Mouse (Mus musculus) retina, embryonic 14.5 days (tissue): Measurements from ENCODE around the gene Lingo1.
A peak's percentile ranks its signal among the peaks of the same experiment; 100 is the strongest.

Experiments
- DNase-seq: peaks from one replicate; pipeline ENCODE4 v3.0.0-alpha.2; 2015; ENCODE audit warnings: low spot score

The Lingo1 gene

DNA sequence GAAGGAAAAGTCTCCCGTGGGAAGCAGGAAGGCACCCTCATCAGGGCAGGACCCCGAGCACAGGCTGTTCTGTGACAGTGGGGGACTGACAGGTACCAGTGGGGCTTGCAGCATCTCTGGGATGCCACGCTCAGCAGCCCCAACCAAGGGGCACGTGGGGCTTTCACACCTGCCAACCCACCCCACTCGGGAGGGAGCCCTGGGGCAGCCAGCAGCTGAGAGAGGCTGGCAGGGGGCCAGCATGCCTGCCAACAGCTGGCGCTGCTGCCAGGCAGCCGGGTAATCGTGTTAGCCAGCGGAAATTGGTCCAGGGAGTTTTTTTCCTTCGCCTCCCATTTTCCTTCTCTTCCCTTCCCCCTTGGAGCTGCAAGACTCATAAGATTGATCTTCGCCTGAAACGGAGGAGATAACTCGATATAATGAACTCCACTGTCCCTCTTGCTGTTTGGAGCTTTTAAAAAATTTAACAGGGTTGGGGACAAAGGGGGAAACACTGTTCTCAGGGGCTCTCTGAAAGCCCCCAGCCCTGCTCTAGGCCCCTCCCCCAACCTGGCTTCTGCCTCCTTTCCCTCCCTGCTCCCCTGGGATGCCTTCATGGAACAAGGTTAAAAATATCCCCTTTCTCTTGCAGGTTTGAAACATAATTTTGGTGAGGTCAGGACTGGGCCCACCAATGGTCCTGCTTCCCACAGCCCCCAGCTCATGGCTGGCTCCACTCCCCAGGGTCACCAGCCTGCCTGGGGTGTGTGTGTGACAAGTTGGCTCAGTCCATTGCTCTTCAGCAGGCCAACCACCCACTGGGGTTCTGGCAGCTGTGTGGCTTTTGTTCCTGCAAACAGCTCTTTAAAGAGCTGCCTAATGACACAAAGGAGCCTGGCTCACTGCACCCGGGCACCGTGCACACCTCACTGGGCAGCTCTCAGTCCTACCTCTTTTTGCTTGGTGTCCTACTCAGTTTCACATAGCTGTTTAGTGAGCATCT is 68.3 kb downstream of the Lingo1 start:
- DNase-seq, result peak; percentile 44

DNA sequence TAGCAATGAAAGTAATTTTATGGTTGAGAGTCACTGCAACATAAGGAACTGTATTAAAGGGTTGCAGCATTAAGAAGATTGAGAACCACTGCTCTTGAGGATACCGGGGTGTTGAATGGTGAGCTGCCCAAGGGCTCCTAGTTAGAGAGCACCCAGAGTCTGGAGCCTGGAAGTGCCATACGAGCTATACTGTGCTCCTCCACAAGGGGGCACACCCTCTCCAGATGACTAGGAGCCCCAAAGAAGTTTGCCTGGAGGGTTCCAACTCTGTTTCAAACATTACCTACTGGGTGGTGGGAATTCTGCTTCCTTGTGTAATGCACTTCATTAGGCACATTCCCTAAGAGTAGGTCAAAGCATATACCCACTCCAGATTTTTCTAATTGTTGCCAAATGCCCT is 70.5 kb downstream of the Lingo1 start:
- peak; percentile 85 for DNase-seq

DNA sequence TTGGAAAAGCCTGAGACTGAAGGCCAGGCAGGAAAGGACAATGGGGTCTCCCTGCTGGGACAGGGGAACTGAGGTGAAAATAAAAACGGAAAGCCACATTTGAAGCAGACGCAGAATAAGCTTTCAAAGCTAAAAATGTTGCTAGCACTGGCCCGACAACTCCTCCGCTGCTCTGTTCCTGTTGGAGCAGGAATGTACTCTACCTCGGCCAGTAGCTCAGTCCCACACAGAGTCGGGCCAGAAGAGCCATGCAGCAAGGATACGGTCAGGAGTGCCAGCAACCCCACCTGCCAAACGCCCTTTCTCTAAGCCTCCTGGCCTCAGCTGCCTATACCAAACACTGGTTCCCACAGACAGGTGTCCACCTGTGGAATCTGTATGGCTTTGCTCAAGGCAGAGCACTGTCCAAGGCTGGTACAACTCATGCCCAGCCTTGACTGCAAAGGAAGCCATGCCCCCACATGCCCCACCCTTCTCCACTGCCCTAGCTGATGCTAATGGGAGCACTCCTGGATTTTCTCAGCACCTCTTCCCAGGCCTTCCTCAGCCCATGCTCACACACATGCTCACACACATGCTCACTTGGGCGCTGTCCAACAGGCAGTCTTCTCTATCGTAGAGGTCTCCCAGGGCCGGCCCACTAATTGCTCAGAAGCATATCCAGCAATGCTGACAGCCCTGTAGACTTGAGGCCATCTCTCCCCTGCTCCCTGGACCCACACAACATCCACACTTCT is 74.0 kb downstream of the Lingo1 start:
- DNase-seq, result no peak

DNA sequence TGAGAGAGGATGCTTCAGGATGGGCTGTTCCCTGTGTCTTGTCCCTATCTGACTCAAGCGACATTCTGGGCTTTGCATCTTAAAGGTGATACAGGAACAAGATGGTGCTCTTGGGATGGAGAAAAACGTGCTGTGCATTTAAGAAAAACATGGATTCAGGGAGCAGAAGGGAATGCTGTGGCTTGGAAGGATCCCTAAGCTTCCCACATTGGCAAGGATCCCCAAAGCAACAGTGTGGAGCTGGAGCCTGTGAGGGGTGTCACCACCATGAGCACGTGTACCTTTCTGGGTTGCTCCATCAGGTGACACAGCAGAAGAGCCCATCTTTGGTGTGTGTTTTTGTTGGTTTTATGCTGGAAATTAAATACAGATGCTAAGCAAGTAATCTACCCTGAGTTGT is 77.3 kb downstream of the Lingo1 start:
- DNase-seq, result no peak

DNA sequence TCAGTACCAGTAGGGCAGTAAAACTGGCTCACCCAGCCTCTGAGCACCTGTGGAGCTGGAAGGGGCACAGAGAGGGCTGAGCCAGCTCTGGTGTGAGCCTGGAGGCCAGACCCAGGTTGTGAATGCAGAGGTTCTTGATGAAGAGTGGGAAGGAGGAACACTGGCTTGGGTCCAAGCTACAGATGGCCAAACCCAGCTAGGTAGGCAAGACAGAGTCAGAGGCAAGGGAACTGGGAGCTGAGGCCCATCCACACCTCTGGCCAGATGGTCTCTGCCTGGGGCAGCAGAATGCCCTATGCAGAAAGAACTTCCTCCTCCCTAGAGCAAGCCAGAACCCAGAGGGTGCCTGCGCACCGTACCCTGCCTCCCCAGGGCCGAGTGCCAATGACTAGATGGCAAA is 79.7 kb downstream of the Lingo1 start:
- no peak for DNase-seq

DNA sequence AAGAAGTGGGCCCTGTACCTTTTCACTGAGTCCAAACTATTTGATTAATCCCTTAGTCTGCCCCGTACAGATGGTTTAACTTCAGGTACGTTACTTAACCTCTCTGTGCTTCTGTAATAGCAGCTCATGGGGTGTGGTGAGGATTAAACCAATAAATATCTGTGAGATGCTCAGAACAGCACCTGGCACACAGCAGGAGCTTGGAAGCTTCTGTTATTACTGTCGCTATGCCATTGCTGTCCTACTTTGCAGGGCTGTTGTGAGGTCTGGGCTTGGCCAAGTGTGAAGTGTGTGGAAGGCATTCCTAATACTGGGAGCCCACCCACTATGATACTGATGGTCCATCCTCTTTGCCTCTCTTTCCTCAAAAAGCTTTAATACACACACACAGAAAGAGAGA is 80.2 kb downstream of the Lingo1 start:
- no peak for DNase-seq

DNA sequence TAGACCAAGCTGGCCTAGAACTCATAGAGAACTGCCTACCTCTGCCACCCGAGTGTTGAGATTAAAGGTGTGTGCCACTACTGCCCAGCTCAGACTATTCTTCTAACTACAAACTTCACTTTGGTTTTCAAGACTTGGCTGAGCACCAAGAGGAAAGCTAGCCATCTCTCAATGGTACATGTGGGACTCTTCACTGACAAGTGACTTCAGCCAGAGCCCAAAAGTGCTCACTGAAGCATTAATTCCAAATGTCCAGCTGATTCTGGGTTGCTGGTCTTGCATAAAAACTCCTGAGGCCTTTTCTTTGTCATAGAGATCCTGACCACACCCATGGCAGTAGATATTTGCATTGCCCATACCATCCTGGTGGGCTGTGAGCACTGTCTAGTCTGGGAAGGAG is 81.9 kb downstream of the Lingo1 start:
- DNase-seq, result no peak

DNA sequence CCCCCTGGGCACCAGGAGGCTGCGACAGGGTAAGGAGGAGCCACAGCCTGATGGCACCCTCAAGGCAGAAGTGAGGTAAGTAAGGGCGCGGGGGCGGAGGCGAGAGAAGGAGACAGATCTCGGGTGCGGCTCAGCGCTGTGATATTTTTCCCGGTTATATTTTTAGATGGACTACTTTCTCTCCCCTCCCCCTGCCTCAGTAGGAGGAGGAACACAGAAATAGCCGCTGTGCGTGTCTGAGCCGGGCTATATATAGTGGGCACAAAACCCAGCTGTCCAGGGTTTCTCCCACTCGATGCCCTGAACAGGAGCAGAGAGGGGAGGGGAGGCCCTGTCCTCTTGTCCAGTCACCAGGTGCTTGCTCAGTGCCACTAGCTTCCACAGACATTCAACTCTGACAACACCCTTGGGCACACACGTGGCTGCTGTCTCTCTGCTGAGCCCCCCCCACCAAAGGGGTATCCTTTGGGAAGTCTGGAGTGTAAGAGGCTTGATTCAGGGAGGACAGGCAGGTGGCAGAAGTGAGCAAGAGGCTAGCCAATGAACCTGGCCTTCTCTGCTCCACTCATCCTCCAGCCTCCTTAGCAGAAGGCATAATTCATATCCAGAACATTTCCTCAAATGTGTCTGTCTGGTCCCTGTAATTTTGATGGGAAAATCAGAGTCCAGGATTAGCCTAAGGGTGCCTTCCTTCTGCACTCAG is 83.5 kb downstream of the Lingo1 start:
- DNase-seq, result no peak

DNA sequence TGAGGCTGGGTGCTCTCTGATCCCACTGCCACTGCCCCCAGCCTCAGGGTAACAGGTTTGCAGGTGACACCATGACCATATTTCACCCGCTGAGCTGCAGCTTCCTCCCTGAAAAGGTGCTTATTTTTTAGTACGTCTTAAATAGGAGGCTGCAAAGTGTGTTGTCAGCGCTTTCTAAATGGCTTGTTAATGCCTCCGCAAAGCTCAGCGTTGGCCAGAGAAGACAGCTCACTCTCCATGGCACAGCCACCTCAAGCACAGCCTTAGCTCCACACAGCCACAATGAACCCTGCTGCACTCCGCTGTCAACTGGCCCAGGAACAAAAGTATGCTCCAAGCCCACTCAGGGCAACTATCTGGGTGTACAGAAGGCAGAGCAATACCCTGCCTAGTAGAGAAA is 85.3 kb downstream of the Lingo1 start:
- no peak for DNase-seq

DNA sequence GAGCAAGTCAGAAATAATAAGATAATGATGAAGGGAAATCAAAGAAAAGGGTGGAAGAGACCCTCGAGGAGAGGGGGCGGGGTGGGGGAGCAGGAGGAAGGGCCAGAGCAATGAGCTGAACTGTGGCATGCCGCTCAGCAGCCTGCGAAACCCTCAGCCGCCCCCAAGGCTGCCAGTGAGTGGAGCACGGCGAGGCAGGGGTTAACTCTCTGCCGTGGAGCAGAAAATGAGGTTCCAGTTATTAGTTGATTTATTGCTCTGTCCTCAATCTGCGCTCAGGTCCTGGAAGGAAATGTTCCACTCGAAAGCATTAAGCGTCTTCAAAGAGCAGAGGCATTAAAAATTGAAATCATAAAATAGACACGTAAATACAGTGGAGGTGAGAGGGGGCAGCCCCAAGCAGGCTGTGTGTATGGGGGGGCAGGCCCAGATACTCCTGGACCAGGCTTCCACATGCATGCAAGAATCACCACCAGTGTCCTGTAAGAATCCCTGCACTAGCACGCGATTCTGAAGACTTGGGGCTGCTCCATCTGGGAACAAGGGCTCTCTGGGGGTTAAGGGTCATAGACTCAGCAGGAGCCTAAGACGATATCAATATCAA is 89.7 kb downstream of the Lingo1 start:
- DNase-seq, result no peak

DNA sequence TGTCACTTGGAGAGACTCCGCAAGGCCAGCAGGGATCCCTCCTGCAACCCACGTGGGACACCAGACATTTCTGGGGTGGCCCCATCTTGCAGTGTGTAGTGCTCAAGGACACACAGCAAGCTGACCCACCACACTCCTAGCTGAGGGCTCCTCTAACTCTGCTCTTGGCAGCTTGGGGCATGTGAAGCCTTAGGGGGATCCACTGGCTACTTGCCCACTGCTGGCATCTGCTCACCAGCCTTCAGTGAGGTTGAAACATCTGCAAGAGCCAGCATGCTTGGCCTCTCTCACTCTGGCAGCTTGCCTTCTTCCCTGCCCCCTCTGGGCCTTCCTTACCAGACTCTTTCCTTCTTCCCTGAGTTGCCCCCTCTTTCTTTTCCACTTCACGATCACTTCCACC is 94.9 kb downstream of the Lingo1 start:
- DNase-seq, result no peak

DNA sequence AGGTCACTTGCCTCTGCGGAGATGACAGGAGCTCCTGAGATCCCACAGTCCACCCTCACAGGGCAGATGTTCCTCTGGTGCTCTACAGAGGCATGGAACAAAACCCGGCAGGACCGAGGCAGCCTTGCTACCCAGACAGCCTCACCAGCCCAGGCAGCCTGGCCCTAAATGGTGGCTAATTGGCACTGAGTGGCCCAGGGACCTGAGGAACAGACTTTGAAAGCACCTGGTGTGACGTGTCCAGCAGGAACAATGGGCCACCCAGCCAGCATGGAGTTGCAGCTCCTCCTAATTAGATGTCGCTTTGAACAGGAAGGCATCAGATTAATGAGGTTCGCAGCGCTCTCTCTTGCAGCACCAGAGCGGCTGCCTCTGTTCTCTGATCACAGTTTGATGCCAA is 95.4 kb downstream of the Lingo1 start:
- DNase-seq, result peak; percentile 52

DNA sequence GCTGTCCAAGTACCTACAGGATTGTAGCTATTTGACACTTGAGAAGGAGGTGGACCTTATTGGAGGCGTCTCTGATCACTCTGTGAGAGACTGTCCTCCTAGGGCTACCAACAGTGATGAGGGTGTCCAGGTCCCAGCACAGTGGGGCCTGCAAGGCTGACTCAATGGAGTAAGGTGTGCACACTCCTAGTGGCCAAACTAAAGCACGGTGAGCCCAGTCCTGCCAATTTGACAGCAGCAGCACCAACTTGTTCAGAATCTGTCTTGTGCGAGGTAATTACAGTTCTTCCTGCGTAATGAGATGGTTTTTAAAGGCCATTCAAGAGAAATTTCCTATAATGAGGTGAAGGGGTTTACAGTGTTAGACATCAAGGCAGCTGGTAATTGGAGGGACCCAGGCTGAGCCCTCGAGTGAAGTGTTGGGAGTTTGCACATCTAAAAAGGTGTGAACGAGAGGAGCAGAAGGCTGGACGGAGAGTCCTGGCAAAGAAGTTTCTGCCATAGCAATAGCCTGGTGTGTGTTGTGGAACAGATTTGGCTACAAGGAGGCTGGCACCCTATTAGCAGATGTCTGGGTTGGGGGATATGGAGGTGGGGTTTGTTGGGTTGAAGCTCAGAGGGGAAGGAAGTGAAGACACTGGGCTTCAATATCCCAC is 97.4 kb downstream of the Lingo1 start:
- no peak for DNase-seq

DNA sequence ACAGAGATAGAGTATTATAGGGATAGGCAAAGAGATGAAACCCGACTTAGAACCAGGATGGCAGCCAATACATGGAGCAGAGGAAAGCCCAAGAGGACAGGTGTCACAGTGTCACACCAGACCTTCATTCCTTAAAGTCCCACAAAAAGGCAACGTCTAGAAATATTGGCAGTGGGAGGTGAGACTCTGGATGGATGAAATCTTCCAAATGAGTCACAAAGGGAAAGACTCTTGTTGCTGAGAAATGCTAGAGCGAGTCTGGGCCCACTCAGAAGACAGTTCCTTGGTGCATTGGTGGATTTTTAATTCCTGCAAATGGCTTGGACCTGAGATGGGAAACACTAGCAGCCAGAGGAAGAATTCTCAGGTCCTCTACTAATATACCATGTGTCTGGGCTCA is 102.2 kb downstream of the Lingo1 start:
- no peak for DNase-seq

DNA sequence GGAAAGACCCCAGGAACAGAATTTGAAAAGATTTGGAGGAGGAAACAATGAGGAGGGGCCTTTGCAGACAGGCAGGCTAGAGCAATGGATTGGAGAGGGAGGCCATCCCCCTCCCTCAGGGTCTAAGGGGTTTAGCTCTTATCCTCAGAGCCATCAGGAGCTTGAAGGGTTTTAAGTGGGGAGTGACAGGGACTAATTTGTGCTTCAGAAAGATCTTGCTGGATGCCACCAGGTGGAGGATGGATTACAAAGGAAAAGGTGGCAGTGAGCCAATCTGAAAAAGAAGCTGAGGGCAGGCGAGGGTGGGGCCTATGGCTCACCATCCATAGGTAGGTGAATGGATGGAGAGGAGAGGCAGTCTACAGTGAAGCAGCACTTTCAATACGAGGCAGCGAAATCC is 105.0 kb downstream of the Lingo1 start:
- DNase-seq, result no peak

DNA sequence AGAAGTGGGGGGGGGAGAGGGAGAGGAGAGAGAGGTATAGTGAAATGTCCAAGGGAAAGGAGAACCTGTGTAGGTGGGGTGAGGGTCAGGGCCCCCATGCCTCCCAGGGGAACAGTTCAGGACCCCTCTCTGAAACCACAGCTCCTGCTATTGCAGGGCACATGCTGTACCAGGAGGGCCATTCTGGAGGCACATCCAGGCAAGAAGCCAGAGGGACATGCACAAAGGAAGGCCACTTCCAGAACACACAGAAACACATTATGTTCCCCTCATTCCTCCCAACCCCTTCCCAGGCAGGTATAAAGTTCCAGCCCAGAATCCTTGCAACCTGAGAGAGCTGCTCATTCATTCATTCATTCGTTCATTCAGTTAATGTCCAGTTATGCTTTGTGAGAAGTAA is 105.6 kb downstream of the Lingo1 start:
- DNase-seq, result no peak

DNA sequence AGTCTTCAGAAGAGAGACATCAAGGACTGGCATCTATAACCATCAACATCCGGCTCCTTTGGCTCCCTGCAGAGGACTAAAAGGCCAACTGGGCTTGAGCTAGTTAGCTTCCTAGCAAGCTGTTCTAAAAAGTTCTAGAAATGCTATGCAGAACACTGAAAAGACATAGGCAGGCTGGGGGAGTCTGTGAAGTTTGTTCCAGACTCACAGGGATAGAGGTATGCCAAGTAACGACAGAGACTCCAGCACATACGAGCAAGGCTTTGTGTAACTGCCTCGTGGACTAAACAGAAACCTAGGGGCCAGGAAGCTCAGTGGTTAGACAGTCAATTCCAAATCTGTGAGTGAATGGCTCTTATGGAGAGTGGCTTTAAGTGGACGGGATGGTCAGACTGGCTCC is 108.8 kb downstream of the Lingo1 start:
- no peak for DNase-seq

DNA sequence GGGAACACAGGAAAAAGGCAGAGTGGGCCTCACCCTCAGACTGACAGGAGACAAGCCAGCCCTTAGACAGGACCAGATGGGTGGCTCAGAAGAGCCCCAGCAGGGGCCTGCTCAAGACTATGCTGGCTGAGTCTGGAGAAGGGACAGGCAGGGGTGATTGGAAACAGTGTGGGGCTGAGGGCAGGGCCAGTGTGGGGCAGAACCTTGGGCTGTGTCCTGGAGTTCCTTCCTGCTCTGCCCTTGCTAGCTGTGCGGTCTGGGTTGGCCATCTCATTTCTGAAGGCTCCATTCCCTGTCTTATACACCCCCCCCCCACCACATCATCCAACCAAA is 109.2 kb downstream of the Lingo1 start:
- no peak for DNase-seq

DNA sequence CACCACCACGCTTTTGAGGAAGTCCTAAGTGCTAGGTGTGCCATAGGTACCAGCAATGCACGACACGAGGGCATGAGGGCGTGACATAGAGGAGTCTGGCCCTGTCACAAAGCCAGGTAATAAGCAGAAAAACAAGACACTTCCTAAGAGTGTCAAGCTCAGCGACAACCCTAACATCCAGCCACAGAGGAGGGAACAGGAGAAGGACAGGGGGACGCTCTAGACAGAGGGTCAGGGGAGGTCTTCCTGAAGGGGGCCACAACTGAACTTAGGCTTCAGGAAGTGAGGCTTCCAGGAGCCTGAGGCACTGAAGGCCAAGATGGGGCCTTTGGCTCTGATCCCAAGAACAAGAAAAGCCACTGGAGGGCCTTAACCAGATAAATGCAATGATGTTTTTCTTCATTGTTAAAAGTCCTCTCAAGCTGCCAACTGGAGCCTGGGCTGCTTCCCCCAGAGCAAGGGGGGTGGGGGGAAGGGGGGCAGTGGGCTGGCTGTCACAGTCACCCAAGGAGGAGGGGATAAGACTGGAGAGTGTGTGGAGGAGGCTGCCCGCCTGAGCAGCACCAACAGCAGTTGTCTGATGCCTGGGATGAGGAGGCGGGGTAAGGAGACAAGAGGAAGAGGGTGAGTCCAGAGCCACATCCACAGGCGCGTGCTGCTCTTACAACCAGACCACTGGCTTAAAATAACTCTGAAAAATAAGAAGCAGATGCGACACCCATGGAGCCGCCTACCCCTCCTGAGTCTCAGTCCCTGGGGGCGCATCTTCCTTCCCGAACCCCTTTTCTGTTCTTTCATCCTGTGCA is 109.7 kb downstream of the Lingo1 start:
- DNase-seq, result peak; percentile 23

DNA sequence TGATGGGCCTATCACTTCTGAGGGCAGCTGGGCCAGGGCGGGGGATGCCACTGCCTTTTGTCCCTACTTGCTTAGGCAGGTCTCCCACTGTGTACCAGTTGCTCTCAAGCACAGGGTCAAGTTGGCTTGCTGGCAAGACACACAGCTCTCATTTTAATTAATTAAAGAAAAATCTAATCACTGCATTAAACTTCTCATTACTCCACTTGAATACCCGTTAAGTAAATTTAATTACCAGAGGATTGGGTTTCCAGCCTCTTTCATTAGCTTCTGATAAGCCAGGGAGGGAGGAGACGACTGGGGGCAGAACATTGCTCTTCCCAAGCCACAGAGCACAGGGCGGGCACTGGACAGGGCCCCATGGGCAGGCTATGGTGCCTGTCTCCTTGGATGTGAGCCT is 113.4 kb downstream of the Lingo1 start:
- peak; percentile 24 for DNase-seq

DNA sequence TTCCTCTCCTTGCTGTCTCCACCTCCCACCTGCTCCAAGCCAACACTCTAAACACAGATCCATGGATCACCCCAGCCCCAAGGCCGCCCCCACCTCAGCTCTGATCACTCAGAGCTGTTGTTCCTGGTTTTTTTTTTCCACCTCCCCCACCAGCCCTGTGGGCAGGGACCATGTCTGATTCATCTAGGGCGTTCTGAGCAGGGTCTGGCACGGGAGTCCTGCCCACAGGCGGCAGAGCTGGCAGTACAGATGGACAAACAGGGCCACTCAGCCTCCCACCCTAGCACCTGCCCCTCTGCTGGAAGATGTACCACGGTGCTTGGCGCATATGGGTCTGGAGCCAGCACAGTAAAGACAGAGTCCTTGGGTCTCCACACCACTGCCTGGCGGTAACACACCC is 114.3 kb downstream of the Lingo1 start:
- no peak for DNase-seq
